Mouse (Mus musculus): ENCODE data around the gene Scaf11. TPM values are rescaled to one million over a fixed set of nuclear protein-coding genes. Genes with fewer than 3 reads are reported as not detected.

The Scaf11 gene
- 38.9 and 42.3 TPM in 2 replicates for polyA plus RNA-seq (2015; fragmentation: Nextera tagmentation; extraction: Ambion mirVana)

DNA sequence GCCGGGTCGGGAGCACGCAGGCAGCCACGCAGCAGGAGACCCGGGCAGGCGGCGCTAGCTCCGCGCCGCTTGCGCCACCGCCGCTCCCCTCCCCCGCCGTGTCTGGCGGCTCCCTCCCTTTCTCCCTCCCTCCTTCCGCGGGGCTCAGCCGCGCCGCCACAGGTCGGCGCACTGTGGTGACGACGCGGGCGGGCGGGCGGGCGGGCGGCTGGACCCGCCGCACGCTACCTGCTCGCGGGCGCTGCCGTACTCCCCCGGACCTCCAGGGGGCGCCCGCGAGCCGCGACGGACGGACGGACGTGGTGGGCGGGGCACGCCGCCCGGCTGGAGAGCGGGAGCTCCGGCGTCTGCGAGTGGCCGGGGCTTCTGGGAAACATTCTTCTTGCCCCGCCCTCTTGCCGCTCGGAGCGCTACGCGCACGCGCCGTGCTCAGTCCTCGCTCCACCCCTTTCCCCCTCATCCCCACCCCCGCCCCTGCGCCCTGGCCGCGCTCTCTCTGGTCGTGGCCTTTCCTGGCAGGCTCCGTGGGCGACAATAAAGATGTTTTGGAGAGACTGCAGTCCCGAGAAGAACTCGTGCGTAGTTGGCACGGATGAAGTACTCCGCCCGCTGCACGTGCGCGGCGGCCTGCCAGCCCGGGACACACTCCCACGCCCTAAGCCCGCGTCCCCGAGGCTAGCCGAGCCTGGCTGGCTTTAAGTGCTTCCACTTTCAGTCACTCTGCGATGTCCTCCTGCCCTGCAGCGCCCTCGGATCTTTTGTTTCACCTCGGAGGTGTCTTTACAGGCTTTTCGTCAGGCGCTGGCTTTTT, at the start of gene Scaf11:
TSS of gene Scaf11 (minus strand) at position 114 of the 811 bp plus-strand sequence.

Small RNAs within 50 kb of the gene (microRNA-seq; reads per million reads assigned to microRNA genes)
- 0 reads per million in 2 experiments for gene Gm25397

Other genes starting within 250 kb of the Scaf11 start
- 8.1 and 8.9 TPM in 2 replicates for gene Arid2, start 173.3 kb downstream of the Scaf11 start, polyA plus RNA-seq (2015; fragmentation: Nextera tagmentation; extraction: Ambion mirVana)
- 20.7 and 23.3 TPM in 2 replicates for gene Slc38a1, start 182.1 kb upstream of the Scaf11 start, polyA plus RNA-seq (2015; fragmentation: Nextera tagmentation; extraction: Ambion mirVana)
- gene Slc38a2, start 238.9 kb upstream of the Scaf11 start, polyA plus RNA-seq (2015; fragmentation: Nextera tagmentation; extraction: Ambion mirVana) = 51.0 and 58.2 TPM in 2 replicates

Measured in skeletal muscle tissue, postnatal 0 days (tissue).